Mouse (Mus musculus): ENCODE data around the gene Shbg.

Gene Shbg

GRCm38 (mm10) chr11:69617805-69618204 lies at the start of gene Shbg:
Gene Shbg, minus strand, starts transcription at chr11:69617905.
- no peak for DNase-seq (ENCODE audit: low read depth)

- no peak for DNase-seq (ENCODE audit: low read depth)
These were observed 48.9 kb upstream of the Shbg start for GRCm38 (mm10) chr11:69666665-69667005.

DNA sequence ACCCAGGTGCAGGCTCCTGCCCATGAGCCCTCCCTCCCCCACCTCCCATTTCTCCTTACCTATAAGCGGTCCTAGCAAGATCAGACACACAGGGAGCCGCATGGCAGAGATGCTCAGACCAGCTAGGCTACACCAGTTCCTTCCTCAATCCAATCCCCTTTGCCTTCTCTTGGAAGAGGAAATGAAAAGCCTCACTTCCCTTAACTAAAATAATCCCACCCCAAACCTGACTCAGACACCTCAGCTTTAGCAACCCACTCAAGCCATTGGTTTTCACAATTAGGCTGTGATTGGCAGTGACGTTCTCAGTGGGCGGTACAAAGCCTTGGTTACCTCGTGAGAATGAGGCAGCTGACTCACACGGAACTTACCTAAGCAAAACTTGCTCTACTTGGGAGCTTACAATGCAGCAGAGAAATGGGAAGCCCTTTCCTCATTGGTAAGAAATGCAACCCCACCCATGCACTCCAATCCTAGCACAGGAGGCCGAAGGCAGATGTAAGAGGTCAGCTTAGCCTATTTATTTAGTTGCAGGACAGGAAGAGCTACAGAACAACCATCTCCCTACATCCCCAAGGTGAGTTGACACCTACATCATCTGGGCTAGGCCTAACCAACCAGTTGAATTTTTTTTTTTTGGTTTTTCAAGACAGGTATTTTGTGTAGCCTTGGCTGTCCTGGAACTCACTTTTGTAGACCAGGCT lies 48.4 kb upstream of the Shbg start, which contains the start of gene Cd68:
Gene Cd68 (minus strand): TSS at position 193 of the 704 bp plus-strand sequence.
- DNase-seq (ENCODE audit: low read depth), result peak; percentile 96

- no peak for DNase-seq (ENCODE audit: low read depth)
These were observed 47.8 kb upstream of the Shbg start for GRCm38 (mm10) chr11:69665457-69665960.

- DNase-seq (ENCODE audit: low read depth), result no peak
These were observed 47.1 kb upstream of the Shbg start for GRCm38 (mm10) chr11:69664841-69665240.

- peak; percentile 81 for DNase-seq (ENCODE audit: low read depth)
These were observed 46.1 kb upstream of the Shbg start for GRCm38 (mm10) chr11:69663795-69664194.

- peak; percentile 21 for DNase-seq (ENCODE audit: low read depth)
These were observed 45.4 kb upstream of the Shbg start for GRCm38 (mm10) chr11:69662967-69663671.

GRCm38 (mm10) chr11:69662213-69662966 lies 44.7 kb upstream of the Shbg start, which contains the start of gene Mpdu1:
Gene Mpdu1, minus strand, starts transcription at chr11:69662642.
- DNase-seq (ENCODE audit: low read depth), result peak; percentile 99

DNA sequence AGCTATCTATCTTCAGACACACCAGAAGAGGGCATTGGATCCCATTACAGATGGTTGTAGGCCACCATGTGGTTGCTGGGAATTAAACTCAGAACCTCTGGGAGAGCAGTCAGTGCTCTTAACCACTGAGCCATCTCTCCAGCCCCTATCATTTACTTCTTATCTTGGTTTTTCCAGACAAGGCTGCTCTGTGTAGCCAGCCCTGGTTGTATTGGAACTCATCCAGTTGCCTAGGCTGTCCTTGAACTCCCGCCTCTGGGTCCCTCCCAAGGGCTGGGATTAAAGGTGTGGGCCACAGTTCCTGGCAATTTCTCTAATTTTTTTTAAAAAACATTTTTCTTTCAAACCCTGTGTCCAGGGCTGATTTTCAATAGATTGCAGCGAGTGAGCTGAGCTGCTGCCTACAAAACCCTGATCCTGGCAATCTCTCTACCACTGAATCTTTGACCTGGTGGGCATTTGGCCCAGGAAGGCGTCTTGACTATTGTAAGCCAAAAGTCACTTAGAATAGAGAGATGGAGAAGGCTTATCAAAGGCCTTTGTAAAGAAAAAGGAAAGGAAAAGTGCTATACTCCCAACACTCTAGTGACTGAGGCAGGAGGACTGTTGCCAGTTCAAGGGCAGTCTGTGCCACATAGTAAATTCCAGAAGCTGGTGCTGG lies 43.6 kb upstream of the Shbg start:
- peak; percentile 46 for DNase-seq (ENCODE audit: low read depth)

- no peak for DNase-seq (ENCODE audit: low read depth)
These were observed 39.8 kb upstream of the Shbg start for GRCm38 (mm10) chr11:69657462-69657881.

DNA sequence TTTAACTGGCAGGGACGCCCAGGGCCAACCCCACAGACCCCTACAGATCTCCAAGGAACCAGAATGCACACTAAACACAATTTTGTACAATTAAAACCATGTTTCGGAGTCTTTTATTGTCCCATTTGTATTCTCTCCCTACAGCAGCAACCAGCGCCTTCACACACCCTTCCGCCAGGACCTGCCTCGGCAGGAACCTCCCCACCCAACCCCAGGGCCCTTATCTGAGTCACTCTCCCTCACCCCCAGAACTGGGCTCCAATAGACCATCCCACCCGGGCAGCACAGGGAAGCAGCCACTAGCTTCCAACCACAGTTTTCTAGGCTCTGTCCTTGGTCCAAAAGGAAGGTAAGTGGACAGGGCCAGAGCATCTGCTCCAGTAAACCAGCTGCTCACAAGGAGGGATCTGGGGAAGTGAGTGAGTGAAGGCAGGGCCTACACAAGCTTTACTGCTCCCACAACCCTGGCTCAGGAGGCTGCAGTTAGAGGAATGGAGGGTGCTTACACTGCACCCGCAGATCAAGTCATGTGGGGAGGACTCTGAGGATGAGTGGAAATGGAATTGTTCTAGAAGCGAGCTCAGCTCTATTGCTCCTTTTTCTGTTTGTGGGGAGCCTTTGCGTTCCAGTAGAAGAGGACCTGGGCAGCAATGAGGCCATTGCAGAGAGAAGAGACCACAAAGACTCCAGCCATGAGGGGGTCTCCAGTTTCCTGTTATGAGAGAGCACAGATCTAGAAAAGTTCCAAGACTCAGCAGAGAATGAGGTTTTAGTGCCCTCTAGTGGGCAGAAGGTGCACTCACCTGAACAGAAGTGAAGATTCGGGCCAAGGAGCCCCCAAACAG lies 39.1 kb upstream of the Shbg start:
- DNase-seq (ENCODE audit: low read depth), result peak; percentile 61

- no peak for DNase-seq (ENCODE audit: low read depth)
These were observed 38.4 kb upstream of the Shbg start for GRCm38 (mm10) chr11:69656065-69656455.

GRCm38 (mm10) chr11:69655264-69656064 lies 37.8 kb upstream of the Shbg start, which contains the start of gene Sox15:
Gene Sox15, plus strand, starts transcription at chr11:69655314.
- DNase-seq (ENCODE audit: low read depth), result no peak

DNA sequence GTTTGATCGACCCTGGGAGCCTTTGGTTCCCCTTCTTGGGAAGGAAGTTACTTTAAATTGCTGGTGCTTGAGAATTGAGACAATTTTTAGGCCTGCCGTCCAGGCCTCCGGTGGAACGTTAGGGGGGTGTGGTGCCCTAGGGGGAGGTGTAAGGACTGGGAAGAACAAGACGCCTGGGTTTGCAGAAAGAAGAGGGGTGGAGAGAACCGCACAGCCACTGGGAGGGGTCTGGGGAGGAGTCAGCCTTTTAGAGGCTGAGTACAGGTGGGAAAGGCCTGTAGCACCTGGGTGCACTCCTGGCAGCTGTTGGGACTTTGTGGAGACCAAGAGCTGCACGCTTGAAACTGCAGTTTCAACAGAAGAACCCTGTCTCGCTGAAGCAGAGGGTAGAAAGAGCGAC lies 37.1 kb upstream of the Shbg start:
- no peak for DNase-seq (ENCODE audit: low read depth)

DNA sequence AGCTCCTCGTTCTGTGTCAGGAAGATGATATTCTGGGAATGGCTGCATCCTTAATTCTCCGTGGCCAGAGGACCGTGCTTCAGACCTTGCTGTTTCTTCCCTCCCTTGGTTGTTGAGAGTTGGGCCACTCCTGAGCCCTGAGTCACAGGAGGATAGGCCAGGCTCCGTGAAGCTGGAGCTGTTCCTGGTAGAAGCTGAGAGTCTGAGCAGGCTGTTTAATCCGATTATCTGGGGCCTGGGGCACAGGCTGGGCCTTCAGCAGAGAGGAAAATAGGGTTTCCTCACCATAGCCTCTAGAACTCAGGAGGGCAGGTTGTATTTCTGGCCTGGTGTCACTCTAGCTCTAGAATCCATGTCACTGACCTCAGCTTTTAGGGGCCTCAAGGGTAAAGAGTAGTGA lies 35.7 kb upstream of the Shbg start:
- DNase-seq (ENCODE audit: low read depth), result no peak

GRCm38 (mm10) chr11:69645860-69646259 lies 28.2 kb upstream of the Shbg start:
- no peak for DNase-seq (ENCODE audit: low read depth)

DNA sequence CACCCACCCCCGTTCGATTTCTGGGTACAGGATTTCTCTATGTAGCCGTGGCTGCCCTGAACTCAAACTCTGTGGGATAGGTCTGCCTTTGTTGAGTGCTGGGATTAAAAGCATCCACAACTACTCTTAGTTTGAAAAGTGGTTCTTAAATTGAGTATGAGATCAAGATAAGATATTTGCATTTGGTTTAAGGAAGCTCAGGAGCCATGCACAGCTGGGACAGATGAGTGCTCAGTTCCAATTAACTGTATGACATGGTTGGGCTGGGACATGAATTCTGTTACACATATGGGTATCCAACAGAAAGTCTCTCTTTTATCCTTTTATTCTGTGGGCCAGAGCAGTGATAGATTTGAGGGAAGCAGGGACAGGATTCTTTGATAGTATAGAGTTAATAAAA lies 17.8 kb upstream of the Shbg start:
- DNase-seq (ENCODE audit: low read depth), result no peak

DNA sequence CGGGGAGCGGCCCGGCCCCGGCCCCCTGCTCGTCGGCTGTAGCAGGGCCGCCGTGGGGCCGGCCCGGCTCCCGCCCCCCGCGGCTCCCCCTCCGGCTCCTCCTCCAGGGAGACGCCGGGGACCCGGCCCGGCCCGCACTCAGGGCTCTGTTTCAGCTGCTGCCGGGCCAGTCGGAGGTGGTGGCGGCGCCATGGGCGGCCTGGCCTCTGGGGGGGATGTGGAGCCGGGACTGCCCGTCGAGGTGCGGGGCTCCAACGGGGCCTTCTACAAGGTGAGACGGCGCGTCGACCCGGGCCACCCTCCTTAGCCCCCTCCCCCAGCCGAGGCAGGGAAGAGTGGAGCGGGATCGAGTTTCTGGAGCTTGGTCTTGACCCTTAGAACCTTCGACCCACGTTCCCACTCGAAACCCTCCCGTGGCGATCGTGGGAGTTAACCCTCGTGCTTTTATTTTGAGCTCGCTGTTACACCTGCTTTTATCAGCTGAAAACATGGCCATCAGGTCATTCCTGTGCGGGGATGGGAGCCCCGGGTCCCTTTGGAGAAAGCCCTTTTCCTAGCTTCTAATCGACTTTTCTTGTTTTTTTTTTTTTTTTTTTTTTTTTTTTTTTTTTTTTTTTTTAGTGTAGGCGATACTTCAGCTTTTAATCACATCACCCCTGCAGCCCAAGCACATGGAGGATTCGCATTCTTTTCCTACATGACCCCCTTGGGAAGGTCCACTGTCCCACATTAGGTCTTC lies 15.6 kb upstream of the Shbg start:
- DNase-seq (ENCODE audit: low read depth), result peak; percentile 51

GRCm38 (mm10) chr11:69632284-69633089 lies 14.8 kb upstream of the Shbg start, which contains the start of gene Fxr2:
Gene Fxr2, plus strand, starts transcription at chr11:69632990.
- peak; percentile 100 for DNase-seq (ENCODE audit: low read depth)
